Mouse (Mus musculus) adrenal gland, adult 8-10 months (tissue): ENCODE measurements around the gene Lcn2. TPM values are rescaled to one million over a fixed set of nuclear protein-coding genes. Genes with fewer than 3 reads are reported as not detected.
"Not testable (repeated sequence)": the region's sequence is repeated elsewhere in the genome, so short reads cannot be mapped to it uniquely, and the experiment has no call there.

Experiments used
- DNase-seq: peaks from one replicate; pipeline ENCODE4 v3.0.0; 2022
- total RNA-seq, 4 experiments: library from RNA; stranded (reverse); gene quantifications; 2 replicates each; pipeline ENCODE4 v1.2.4; 2022

Lcn2 gene
- total RNA-seq, 4 experiments from 2014 or later: 0.32 to 3.7 (median 1.3) TPM

DNA sequence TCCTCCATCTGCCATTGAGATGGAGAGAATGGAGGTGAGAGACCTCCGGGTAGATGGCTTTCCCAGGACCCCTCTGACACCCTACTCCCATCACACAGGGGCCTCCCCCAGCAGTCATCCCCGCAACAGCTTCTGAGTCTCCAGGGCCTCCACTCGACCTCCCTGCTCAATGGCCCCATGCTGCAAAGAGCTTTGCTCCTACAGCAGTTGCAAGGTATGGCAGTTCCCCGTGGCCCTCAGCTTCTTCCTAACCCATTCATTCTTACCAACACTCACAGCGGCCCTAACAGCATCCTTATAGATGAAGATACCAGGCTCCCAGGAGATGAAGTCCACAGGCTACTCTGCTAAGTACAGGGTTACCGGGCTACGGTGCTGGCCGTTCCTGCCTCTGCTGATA, 23.9 kb downstream of the Lcn2 start:
- no peak for DNase-seq

DNA sequence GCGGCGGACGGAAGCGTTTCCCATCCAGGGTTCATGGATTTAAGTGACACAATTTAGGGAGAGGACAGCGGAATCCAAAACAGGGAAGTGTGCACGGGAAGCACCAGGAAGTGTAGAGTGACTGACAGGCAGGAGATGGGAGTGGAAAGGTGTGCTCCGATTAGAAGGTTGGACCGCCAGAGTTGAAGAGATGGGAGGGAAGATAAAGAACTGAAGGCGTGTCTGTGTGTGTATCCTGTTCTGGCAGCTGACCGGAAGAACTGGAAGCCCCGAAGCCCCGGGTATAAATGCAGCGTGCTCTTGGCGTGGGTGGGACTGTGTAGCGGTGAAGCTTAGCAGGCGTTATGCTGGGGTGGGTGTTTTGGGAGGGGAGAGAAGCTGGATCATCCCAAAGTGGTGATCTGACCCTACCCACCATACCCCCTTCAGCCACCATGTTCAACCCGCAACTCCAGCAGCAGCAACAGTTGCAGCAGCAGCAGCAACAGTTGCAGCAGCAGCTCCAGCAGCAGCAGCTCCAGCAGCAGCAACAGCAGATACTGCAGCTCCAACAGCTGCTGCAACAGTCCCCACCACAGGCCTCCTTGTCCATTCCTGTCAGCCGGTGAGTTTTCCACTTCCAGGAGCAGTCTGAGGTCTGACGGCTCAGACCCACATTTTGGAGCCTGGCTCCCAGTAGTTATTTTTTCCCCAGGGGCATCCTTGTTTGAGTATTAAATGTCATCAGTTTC, 24.5 kb downstream of the Lcn2 start:
- no peak for DNase-seq

DNA sequence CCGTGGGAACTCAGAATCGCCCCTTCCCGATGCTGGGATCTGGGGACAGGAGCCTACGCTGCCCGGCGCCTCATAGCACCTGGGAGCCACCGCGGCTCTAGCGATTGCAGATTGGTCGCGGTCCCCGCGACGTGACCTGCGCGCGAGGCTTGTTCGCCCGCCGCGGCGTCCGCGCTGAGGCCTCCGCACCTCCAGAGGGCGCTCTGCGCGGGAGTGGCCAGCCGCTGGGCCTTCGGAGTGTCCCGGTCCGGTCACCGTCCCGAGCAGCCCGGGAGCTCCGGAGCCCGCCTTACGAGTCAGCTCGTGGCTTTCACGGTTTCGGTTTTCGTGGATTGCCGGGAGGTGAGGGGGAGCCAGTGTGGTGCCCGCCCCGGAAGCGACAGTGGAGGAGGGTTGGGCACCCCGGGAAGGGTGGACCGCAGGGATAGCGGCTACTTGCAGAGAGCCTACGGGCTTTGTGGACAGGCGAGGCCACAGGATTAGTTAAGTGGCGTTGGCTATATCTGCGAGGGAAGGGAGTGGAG, 25.2 kb downstream of the Lcn2 start:
- DNase-seq: peak; percentile 90

DNA sequence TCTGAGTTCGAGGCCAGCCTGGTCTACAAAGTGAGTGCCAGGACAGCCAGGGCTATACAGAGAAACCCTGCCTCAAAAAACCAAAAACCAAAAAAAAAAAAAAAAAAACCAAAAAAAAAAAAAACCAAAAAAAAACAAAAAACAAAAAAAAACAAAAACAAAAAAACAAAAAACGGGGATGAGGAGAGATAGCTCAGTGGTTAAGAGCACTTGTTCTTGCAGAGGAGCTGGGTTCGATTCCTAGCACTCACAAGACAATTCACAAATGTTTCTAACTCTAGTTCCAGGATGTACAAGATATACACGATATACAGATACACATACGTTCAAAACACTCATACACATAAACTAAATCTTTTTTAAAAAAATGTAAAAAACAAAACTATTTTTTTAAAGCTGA, 25.8 kb downstream of the Lcn2 start:
- not testable (repeated sequence) for DNase-seq

DNA sequence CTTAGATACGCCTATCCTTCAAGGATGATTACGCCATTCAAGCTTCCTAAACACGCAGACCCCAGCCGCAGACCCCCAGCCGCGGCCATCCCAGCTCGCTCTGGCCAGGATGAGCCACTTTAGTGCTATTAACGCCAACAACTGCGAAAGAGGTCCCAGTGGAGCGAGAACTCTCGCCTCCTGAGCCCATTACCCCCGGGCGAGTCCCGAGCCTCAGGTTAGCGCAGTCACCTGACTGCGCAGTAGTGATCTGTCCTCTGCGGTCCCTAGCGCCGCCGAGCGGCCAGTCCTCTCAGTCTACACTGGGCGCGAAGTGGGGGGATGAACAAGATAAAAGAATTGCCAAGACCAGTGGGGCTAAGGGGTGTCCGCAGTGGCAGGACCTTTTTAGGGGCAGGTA, 26.6 kb downstream of the Lcn2 start:
- peak; percentile 69 for DNase-seq

DNA sequence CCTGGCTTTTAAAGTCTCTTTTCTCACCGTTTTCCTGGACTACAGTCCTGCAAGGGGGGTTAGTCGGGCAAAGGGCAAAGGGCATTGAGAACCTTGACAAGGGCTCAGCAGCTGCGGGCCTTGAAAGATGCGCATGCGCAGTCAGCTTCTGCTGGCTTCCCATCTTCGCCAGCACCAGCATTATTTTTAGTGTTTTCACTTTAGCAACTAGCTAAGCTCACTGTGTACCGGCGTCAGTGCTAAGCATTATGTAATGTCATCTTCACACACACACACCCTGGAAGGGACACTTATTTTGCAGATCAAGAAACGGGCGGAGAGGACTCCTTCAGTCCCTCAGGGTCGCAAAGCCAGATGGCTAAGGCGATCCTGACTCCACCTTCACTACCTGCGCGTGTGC, 27.3 kb downstream of the Lcn2 start:
- peak; percentile 82 for DNase-seq

DNA sequence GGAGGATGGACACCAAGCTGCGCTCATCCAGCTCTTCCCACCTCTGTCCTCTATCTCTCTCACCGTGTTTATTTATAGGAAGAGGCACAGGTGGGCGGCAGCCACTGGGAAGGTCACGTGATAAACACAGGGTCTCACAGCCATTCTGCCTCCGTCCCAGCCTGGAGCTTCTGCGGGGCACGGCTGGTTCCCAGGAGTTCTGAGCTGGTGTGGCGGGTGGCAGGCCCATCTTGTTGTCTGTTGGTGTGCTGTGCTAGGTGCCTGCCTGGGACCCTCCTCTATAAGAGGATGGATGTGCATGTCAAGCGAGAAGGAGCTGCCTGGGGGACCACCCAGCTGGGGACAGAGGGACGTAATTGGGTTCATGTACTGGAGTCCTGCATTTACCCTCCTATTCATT, 29.7 kb downstream of the Lcn2 start:
- no peak for DNase-seq

DNA sequence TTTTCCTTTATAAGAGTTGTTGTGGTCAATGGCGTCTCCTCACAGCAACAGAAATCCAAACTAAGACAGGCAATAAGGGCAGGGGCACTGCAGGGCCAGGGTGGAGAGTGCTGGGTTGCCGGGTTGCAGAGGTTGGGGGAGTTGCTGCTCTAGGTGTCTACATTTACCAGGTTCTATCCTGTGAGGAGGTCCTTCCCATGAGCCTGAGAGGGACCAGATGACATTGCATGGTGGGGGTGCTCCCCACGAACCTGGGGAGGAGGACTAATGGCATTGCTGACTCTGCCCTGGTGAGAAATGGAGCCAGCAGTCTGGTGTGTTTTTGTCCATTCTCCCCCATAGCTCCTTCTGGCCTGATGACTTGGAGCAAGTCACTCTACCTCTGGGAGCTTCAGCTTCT, 30.3 kb downstream of the Lcn2 start:
- no peak for DNase-seq

DNA sequence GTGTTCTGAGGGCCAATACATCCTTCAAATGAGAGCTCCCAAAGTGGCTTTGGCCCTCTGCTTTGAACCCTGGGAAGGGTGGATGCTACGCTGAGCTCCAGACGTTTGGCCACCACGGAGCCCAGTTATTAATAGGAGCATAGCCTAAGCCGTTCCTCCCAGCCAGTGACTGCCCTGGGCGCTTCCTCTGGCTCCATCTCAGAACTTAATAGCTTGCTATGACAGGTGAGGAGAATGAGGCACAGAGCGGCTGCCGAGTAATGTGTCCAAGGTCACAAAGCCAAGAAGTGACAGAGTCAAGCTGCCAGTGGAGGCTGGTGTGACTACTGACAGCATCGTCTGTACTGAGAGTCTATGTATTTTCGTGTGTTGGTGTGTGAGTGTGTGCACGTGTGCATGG, 31.8 kb downstream of the Lcn2 start:
- no peak for DNase-seq

DNA sequence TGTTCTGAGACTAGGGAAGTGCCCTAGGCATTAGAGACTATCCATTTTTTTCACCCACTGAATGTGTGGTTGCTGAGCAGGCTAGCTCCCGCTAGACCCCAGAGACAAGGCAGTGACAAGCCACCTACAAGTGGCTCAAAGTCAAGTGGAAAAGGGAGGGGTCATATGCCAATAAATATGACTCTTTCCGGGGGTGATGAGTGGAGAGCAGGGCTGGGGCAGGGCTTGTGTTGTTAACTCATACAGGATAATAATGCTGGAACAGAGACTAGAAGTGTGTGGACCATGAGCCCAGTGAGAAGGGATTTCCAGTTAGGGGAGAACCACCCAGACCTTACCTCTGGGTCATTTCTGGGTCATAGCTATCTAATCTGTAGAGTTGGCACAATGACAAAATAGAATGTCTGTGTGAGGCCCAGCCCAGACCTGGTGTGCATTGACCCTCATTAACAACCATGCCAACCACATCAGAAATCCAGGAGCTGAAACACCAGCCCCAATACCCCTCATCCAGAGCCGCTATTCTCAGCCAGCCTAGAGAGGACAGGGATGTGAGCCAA, 33.6 kb downstream of the Lcn2 start:
- DNase-seq: no peak

DNA sequence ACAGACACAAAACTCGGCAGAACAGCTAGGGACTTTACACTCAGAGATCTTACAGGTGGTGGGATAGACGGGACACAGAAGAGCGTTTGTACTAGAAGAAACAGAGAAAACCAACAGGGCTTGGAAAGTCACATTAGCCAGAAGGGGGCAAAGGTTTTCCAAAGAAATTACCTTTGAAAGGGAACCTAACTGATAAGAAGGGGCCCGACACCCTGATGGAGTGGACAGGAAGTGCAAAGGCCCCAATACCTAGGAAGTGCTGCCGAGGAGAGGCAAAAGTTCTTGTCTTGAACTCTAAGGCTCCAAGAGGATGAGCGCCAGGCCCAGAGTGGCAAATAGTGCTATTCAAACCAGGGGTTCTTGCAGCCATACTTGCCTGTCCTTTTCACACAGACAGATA, 34.2 kb downstream of the Lcn2 start:
- DNase-seq: no peak

DNA sequence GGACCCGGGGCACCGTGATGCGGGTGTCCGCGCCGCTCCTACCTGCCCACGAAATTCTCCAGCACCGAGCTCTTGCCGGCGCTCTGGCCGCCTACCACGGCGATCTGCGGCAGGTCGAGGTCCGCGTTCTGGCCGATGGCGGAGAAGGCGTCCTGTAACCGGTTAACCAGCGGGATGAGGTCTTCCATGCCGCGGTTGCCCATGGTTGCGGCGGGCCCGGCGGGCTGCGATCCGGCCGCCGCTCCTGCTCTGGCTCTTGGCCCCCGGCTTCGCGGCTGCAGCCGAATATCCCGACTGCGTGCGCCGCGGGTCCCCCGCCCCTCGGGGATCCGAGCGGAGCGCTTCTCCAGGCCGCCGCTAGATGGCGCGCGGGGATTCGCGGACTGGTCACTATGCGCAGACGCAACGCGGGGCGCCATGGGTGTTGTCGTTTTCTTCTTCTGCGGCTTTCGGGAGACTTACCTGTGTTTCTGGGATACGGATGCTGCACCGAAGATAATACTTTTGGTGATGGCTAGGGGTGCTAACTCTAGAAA, 35.0 kb downstream of the Lcn2 start, which contains the start of gene Dnm1:
Dnm1 (minus strand) TSS at position 332 of the 536 bp plus-strand sequence.
- peak; percentile 71 for DNase-seq

DNA sequence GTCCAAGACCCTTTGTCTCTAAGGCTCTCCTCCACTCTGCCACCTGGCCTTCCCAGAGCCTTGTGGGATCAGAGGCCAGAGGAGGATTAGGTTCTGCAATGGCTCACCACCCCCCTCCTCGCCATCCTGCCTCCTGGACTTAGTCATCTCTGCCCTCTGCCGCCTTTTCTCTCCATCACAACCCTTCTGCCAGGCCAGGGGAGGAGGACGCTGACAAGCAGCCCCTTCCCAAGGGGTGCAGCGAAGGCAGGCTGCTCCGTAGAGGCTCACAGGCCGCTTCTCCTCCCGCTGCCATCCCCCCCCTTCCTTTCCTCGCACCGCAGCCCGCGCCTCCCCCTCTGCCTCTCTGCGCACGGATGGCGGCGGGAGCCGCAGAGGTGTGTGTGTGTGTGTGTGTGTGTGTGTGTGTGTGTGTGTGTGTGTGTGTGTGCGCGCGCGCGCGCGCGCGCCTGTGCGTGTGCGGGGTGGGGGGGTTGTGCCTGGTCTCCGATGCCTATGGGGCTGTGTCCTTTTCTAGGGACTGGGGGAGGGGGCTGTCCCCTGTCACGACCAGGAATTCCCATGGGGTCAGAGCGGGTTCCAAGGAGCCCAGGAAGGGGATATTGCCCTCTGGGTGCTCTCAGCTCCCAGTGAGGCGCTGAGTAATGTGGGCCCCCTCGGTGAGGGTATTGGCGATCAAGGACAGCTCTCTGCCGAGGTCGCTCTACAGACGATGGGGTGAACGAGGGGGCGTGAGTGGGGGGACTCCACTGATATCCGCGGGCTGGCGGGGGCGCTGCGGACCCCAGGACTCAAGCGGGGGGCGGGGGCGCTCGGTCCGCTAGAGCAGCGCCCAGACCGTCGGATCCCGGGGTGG, 35.7 kb downstream of the Lcn2 start, which contains the start of gene Ciz1:
Ciz1 (plus strand) TSS at position 177 of the 856 bp plus-strand sequence.
- DNase-seq: no peak

DNA sequence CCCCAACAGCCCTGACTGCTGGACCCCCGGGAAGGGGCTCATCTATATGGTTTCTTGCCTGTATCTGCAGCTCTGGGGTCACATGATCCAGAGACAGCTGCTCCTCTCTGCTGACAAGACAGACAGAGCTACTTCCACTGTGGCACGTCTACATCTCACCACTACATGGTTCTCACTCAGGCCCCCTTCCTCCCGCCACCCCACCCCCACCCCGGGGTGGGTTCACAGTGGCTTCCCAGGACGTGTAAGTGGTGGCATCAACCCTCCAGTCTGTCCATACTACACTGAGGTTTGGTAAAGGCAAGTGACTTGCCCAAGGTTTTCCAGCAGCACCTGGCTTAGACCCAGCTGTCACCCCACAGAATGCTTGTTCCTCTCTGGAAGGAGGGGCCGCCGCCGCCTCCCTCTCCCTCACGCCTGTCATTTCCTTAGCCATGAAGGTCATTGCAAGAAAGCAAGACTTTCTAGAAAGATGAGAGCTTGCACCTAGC, 36.5 kb downstream of the Lcn2 start:
- no peak for DNase-seq

DNA sequence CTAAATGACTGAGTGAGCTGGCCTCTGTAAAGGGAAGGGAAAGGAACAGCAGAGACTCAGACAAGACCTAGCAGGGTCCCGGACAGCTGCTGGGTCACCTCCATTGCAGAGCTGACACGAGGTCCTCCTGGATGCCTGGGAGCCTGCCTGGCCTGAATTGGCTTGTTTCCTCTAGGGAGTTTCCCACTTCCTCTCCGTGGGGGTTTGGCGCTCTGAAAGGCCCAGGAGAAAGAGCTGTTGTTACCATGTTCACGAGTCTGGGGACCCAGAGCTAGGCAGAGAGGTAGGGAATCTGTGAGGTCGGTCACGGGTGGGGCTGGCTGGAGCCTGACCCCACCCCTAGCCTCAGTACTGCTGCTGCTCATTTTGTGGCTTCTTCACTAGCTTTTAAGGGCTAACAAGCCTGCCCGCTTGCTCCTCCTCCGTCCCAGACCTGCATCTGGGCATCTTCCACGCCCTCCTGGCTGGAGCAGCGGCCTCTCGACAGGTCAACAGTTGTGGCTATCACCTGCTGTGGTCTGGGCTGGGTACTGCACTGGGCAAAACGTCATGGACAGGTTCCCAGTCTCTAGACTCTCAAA, 37.5 kb downstream of the Lcn2 start:
- no peak for DNase-seq

DNA sequence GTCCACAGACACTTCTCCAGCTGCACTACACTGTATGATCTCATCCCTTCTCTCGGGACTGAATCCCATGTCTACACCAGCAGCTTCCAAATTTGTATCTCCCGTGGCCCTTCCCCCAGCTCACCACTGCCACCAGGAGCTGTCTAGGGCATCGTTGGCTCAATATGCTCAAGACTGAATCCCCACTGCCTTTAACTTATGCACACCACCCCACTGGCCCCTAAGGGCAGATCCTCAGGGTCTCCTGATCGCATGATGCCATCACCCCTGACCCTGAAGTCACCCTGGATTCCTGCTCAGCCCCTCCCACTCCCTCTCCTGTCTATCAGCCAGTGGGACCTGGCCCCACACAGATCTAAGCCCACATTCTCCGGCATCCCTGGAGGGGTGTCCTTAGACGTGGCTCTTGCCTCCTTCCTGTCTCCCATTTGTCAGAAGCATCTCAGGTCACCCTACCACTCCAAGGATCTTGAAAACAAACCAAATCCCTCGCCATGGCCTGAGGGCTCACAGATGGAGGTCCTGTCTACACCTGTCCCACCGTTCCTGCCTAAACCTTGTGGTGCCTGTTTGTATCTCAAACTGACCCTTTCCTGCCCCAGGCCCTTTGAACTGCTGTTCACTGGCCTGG, 38.3 kb downstream of the Lcn2 start:
- DNase-seq: no peak

DNA sequence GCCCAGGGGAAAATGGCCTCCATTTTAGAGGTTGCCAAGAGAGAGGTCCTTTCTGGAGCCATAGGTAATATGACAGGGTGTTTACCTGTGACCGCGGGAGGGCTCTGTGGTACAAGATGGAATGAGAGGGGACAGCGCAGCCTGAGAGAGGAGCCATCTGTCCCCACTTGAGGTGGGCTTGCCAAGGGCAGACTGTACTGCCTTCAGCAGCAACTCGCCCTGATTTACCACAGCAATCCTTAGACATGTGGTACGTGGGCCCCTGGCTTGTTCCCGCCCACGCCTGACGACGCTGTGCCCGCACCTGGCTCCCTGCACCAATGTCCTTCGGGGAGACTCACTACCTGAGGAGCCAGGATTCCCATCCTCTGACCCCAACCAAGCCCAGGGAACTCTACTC, 39.7 kb downstream of the Lcn2 start:
- no peak for DNase-seq

DNA sequence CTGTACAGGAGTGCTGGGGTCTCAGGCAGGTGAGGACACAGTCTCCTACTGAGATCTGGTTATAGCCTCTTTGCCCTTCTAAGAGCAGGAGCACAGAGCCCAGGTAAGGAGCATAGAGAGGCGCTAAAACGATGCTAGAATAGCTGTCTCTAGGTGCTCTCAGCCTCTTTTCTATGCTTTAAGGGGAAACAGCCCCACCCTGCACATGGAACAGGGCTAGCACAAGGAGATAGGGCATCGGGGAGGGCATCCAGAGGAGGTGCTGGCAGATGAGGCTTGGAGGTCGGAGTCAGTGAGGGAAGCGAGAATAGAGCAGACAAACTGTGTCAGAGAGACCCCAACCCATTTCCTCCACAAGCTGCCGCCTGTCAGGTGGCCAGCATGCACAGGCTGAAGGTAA, 41.0 kb downstream of the Lcn2 start:
- no peak for DNase-seq

DNA sequence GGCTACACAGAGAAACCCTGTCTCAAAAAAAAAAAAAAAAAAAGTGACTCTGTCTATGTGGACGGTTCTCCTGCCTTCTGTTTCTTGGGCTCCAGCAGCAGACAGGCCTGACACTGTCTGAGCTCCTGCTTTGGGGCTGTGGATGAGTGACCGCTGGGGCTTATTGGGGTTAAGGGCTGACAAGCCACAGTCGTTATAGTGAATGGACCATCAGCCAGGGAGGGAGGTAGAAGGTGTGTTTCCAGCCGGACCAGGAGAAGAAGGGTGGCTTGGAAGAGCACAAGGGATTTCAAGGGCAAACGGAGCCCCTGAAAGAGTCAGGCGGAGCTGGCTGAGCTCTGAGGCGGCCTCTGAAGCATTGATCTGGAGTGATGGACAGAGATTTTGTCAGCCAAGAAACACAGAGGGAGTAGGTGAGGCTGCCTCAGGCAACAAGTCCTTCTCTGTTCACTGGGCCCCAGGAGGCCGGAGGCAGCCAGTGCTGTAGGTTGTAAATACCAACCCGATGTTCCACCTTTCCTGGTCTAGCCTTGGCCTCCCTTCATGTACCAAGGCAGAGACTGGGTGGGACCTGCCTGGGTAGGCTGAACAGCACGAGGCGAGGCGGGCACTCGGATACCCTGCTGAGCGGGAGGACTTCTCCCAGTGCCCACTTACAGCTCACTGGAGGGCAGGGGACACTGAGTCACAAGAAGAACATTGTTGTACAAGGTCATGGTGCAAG, 43.3 kb downstream of the Lcn2 start:
- DNase-seq: no peak

DNA sequence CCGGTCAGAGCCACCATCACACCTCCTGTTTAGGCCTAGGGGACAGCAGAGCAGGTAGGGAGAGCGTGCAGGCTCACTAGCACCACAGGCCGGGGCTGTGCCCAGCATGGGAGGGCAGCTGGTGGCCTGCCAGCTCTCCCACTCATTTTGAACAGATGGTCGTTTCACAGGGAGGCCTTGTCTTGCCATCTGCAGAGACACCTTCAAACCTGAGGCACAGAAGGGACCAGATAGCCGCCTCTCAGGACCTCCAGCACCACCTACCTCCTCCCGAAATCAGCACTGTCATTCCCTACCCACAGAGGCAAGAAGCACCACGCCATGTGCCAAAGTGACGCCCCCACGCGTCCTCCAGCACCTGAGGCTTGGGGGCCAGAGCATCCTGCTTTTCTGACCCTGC, 44.0 kb downstream of the Lcn2 start:
- DNase-seq: no peak

DNA sequence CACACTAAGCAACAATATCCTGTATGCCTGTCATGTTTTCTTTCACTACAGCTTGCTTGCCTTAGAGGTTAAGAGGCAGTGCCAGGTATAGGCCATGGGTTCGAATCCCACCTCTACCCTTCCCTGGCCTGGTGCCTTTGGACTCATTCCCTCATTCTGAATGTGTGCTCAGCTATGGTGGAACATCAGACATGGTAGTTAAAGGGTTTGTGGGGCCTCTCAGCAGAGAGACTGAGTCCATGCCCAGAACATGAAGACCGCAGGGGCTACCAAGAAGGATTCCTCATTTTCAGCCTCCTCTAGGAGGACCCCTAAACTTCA, 44.7 kb downstream of the Lcn2 start:
- DNase-seq: no peak
